Mouse (Mus musculus) lung, embryonic 16.5 days (tissue): Measurements from ENCODE around the gene Gzmg. TPM values are rescaled to one million over a fixed set of nuclear protein-coding genes. Genes with fewer than 3 reads are reported as not detected.

Experiments used
- polyA plus RNA-seq: library from polyadenylated mRNA; unstranded; fragments of >200 nt; fragmentation: Nextera tagmentation; extraction: Ambion mirVana; gene quantifications from 2 replicates; pipeline ENCODE4 v1.2.1, GENCODE M21; 2015

Gene Gzmg
- polyA plus RNA-seq, 1 experiment from 2014 or later = not detected

Other genes starting within 250 kb of the Gzmg start
- gene Cma1, start 214.9 kb downstream of the Gzmg start, polyA plus RNA-seq = 6.5 and 8.9 TPM in 2 replicates
- gene Cma2, start 208.6 kb downstream of the Gzmg start, polyA plus RNA-seq = not detected in 2 replicates
- gene Mcpt1, start 141.6 kb downstream of the Gzmg start, polyA plus RNA-seq = not detected in 2 replicates
- not detected in 2 replicates for gene Mcpt9, start 129.1 kb downstream of the Gzmg start, polyA plus RNA-seq
- gene Mcpt2, start 117.5 kb downstream of the Gzmg start, polyA plus RNA-seq = 0.20 TPM in 1 of 2 replicates, not detected in the other
- 0.23 and 0.83 TPM in 2 replicates for gene Mcpt4, start 97.3 kb downstream of the Gzmg start, polyA plus RNA-seq
- gene Mcpt8, start 74.3 kb downstream of the Gzmg start, polyA plus RNA-seq = 0.79 and 1.0 TPM in 2 replicates
- 0.35 TPM in 1 of 2 replicates, not detected in the other for gene Ctsg, start 57.0 kb downstream of the Gzmg start, polyA plus RNA-seq
- gene Gzme, start 39.0 kb downstream of the Gzmg start, polyA plus RNA-seq = not detected in 2 replicates
- gene Gzmd, start 27.0 kb downstream of the Gzmg start, polyA plus RNA-seq = not detected in 2 replicates
- gene Gzmn, start 15.0 kb upstream of the Gzmg start, polyA plus RNA-seq = not detected in 2 replicates
- not detected in 2 replicates for gene Gzmf, start 51.8 kb upstream of the Gzmg start, polyA plus RNA-seq
- gene Gzmc, start 75.1 kb upstream of the Gzmg start, polyA plus RNA-seq = not detected in 2 replicates
- 2.0 and 2.3 TPM in 2 replicates for gene Gzmb, start 102.7 kb upstream of the Gzmg start, polyA plus RNA-seq
- gene Atp12a, start 205.5 kb upstream of the Gzmg start, polyA plus RNA-seq = 2.2 and 2.6 TPM in 2 replicates
- gene Rnf17, start 243.0 kb upstream of the Gzmg start, polyA plus RNA-seq = 1.1 and 1.4 TPM in 2 replicates